Mouse (Mus musculus) large intestine, adult 2 months (tissue): ENCODE measurements around the gene Nqo2. TPM values are rescaled to one million over a fixed set of nuclear protein-coding genes. Genes with fewer than 3 reads are reported as not detected.
A peak's percentile ranks its signal among the peaks of the same experiment; 100 is the strongest.
"Not testable (repeated sequence)": the region's sequence is repeated elsewhere in the genome, so short reads cannot be mapped to it uniquely, and the experiment has no call there.

Experiments
- DNase-seq: peaks from one replicate; pipeline ENCODE4 v3.0.0-alpha.2; 2012; ENCODE audit warnings: low read depth, low spot score
- WGBS: fragments of 180-500 bp; shearing (Covaris S2); methylation state at CpG from one replicate; pipeline ENCODE4 v1.1.7; 2018; 5-methylcytosine and 5-hydroxymethylcytosine counted together
- polyA plus RNA-seq: library from polyadenylated mRNA; depleted of rRNA; stranded (reverse); fragments of >200 nt; gene quantifications from 2 replicates; pipeline ENCODE4 v1.2.3, GENCODE M21; 2012; rRNA removed

The Nqo2 gene
- polyA plus RNA-seq: 14.5 and 16.3 TPM in 2 replicates

- WGBS: under 1% methylated on average over 22 of the region's 22 CpGs
- DNase-seq: peak; percentile 73
Observed at GRCm38 (mm10) chr13:33964206-33965046, at the start of gene Nqo2. Gene Nqo2, plus strand, starts transcription at chr13:33964687.

GRCm38 (mm10) chr13:33921041-33921440 lies 43.4 kb upstream of the Nqo2 start:
- DNase-seq: no peak
- 96% methylated on average over 6 of the region's 6 CpGs for WGBS

- WGBS: 77% methylated on average over 5 of the region's 5 CpGs
Observed at GRCm38 (mm10) chr13:33921699-33922098, 42.8 kb upstream of the Nqo2 start.

GRCm38 (mm10) chr13:33930281-33930680 lies 34.2 kb upstream of the Nqo2 start:
- WGBS: 72% methylated on average over 2 of the region's 2 CpGs
- no peak for DNase-seq

More at GRCm38 (mm10) chr13:33921699-33922098, 42.8 kb upstream of the Nqo2 start:
- DNase-seq: no peak

GRCm38 (mm10) chr13:33930912-33931311 lies 33.6 kb upstream of the Nqo2 start:
- DNase-seq: no peak
- WGBS: 70% methylated on average over 3 of the region's 3 CpGs

DNA sequence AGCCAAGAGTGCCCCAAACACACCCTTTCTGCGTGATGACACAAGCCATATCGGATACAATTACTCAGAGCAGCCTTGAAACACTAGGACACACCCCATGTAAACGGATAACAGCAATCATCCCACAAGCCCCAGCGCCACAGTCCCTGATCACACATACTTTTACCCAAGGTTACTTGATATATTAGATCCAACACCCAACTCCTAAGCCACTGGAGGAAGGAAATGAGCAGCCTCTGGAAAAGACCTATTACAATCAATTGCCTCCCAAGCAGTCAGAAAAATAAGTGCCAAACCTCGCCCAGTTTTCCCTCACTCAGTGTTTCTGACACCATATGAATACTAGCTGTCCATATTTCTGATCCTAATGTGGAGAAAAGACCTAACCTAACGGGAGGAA lies 29.7 kb upstream of the Nqo2 start:
- 13% methylated on average over 6 of the region's 6 CpGs for WGBS
- no peak for DNase-seq

GRCm38 (mm10) chr13:33935465-33936181 lies 28.9 kb upstream of the Nqo2 start:
- WGBS: under 1% methylated on average over 44 of the region's 44 CpGs
- DNase-seq: no peak

DNA sequence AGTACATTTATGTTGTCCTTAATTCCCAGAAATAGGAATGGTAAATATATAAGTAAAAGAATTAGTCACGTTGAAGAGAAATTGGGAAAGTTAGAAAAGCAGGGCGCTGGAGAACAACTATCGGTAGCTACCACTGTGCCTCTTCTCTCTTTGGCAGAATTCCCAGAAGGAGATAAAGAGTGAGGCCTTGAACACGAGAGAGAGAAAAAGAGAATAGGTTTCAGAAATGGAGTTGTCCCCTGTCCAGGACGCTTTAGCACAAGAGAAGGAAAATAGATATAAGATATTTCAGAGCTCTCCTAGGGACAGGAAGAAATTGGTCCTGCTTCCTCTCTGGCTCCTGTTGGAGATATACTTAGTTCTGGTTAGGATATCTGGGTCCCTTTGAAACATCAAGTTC lies 27.3 kb upstream of the Nqo2 start:
- WGBS: 56% methylated on average over 5 of the region's 5 CpGs
- DNase-seq: no peak

DNA sequence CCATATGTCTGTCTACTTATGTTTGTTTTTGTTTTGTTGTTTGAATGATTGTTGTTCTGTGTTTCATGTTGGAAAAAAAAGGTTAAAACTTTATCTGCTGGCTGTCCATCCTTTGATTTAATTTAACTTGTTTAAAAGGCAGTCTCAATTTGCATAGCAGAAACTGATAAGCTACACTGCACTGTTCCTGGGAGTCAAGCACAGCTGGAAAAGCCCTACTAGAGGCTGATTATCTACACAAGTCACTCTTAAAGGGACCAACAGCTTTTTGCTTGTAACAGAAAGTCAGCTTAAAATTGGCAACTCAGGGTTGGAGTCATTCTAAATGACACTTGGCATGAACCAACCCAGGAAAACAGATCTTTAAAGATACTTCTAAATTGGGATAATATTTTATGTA lies 26.9 kb upstream of the Nqo2 start:
- not testable (repeated sequence) for DNase-seq

GRCm38 (mm10) chr13:33941288-33941808 lies 23.1 kb upstream of the Nqo2 start:
- 92% methylated on average over 5 of the region's 5 CpGs for WGBS

DNA sequence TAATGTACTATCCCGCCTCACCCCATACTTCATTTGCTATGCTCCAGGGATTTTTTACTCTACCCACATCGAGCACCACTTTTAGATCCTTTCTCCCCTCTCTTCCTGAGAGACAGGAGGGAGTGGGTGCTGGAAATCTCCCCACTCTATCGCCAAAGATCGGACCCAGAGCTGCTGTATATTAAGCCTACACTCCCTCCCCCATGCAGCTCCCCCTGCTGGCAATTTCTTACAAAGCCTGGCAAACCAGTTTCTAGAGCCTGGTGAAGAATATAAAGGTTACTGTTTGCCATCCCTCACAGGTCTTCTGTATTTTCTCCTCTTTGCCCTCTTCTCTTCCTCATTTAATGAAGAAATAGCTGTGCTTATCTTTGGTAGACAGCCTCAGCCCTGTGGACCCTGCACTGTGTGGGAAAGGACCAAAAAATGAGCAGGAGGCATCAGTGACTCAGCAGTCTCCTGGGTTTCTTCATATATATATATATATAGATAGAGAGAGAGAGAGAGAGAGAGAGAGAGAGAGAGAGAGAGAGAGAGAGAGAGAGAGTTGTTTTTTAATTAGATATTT lies 22.2 kb upstream of the Nqo2 start:
- DNase-seq: no peak
- 52% methylated on average over 4 of the region's 4 CpGs for WGBS

More at GRCm38 (mm10) chr13:33941288-33941808, 23.1 kb upstream of the Nqo2 start:
- no peak for DNase-seq

DNA sequence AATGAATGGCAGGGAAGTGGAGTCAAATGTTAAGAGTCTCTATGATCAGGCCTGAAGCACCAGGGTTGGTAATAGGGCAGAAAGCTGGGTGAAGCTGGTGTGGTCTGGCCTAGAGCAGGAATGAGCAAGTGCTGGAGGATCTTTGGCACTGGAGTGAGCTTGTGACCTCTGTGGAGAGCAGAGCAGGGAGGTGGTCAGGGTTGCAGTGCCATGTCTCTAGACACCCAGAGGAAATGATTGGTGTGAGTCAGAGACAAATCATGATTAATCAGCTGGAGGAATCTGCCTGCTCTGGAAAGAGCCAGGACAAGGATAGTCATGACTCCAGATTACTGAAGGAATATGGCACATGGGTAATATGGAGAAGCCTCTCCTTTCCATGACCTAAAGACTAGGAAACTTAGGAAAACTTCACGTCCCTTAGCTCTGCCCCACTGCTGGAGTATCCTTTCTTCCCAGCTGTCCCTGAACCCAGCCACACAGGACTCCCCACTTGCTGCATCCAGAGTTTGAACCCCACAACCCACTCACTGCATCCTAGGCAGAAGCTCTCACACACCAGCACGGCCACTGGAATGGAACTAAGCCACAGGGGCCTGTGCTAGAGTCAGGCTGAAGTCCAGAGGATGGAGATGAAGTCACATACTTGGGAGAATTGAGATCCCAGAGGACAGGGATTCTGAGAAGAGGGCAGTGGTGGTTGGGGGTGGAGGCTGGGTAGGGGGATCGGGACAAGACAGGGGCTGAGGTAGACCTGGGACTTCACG lies 13.0 kb upstream of the Nqo2 start:
- 90% methylated on average over 4 of the region's 4 CpGs for WGBS
- no peak for DNase-seq

GRCm38 (mm10) chr13:33952075-33952449 lies 12.4 kb upstream of the Nqo2 start:
- DNase-seq: no peak
- 24% methylated on average over 1 of the region's 1 CpGs for WGBS

GRCm38 (mm10) chr13:33952947-33953346 lies 11.5 kb upstream of the Nqo2 start:
- WGBS: 89% methylated on average over 2 of the region's 2 CpGs
- no peak for DNase-seq

DNA sequence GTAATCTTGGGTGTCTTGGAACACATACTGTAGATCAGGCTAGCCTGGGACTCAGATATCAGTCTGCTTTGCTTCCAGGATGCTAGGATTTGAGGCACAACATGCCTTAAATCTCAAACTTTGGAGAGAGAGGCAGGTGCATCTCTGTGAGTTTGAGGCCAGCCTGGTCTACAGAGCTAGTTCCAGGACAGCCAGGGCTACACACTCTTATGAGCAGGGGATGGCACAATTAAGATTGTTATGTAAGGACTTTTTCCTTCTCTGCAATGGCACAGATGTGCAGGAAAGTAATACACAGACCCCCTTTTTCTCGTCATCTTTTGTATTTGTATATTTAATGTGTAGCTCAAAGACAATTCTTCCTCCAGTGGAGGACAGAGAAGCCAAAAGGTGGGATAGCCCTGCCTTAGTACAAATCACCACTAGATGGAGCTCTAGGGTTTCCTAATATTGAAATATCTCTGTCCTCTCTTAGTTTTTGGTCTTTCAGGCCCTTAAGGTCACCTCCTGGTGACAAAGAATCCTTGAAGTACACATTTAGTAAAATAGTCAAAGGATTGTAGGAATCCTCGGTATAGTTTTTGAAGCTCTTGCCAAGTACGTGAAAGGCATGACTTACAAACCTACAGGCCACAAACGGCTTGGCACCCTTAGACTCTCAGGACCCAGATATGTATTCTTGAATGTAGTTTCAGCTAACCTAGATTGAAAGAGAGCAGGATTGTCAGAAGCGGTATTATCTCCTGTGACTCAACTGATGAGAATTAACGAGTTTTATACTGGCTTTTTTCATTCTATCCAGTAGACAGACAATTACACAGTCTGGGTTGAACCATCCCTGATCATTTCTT lies 7.7 kb upstream of the Nqo2 start:
- DNase-seq: no peak
- 46% methylated on average over 6 of the region's 6 CpGs for WGBS

DNA sequence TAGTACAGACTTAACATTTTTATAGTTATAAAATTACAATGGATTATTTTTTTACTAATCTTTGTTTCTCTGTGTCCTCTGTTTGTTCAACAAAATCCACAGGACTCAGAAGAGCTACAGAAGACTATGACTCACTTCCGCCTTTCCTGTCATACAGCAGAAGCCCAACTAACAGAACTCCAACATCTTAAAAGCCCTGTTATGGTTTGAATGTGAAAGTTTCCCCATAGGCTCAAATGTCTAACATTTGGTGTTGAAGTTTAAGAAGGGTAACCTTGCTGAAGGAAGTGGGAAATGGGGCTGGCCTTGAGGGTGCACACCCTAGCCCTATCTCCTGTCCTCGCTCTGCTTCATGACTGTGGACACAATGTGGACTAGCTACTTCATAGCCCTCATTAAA lies 4.7 kb upstream of the Nqo2 start:
- no peak for DNase-seq
- 88% methylated on average over 2 of the region's 2 CpGs for WGBS

DNA sequence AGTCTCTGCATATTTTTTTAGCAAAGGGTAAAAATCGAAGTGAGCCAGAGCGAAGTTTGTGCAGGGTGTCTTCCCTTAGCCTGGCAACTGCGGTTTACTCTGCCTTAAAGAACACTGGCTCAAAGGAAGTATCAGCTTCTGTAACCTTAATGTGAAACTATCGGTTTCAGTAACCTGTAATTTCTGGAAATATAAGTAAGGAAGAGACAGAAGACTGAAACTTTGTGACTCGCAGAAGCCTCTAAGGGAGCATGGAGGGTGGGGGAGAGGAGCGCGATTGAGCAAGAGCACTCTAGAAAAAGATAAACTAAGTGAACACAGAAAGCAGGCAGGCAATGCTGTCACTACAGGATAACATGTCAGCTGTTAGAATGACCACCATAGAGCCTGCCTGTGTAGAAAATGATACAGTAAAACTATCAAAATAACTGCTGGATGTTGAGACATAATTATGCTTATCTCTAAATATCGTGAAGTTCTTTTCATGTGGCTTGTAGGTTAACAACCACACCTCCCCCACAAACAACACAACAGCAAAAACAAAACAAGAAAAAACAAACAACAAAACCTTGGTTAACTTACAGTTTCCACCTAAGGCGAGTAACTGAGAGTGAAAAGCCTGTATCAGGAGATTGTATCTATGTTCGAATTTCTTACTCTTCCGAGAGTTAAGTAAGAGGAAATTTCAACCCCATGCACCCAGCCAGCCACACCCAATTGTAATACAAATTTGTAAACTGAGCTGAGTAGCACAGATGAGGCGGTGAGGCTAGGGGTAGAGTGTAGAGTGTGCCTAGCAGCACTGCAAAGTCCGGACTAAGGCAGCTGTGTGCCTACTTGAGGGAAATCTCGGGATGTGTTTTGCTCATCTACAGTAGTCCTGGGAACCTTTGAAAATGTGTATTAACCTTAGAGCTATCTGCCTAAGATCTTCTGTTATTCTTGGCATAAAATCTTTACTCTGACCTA lies 853 bp downstream of the Nqo2 start:
- DNase-seq: peak; percentile 27
- 4% methylated on average over 14 of the region's 14 CpGs for WGBS

- no peak for DNase-seq
- 29% methylated on average over 4 of the region's 4 CpGs for WGBS
Observed at GRCm38 (mm10) chr13:33966025-33966412, 1.5 kb downstream of the Nqo2 start.
